Mouse (Mus musculus): ENCODE measurements around the gene Rtn4.

The Rtn4 gene

DNA sequence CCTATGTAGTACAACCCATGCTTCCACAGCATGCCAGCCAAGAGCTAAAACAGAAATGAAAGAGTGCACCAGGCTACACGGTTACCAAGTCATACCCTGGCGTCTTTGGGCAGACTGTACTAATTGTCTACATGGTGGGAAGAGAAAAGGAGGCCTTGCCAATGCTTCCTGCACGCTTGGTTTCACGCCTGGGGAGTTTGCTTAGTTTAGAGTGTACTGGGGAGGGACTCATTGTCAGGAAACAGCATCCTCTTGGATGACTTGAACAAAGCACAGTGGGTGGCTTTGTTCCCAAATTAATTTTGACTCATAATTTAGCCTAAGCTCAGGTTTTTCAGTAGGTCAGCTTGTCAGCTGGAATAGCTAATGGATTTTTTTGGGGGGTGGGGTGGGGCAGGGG, 72.3 kb downstream of the Rtn4 start:
- no peak for DNase-seq (ENCODE audit: low spot score in 2 of 2)

DNA sequence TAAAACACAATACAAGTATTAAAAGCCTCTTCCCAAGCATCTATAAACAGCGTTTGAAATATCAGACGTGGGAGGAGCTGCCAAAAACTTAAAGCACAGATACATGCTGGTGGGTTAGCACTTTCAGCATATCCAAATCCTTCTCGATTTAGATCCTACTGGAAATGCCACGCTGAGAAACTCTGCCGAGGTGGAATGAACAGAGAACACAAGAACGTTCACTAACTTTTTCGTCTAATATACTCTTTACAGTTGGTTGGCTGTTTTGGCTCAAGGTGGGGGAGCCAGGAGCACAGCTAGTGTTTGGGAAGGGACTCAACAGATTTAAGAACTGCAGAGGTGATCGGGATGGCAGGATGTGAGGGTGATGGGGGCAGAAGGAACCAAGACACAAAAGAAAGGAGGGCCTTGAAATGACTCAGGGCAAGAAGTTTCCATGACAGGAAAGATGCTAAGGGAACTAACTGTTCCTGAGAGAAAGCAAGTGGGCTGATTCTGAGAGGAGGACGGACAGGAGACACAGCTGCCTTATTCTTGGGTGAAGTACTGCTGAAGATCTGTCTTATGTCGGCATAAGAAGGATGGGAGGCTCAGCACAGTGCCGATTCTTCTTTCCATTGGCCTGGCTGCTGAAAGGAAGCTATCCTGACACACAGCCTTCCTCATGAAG, 73.7 kb downstream of the Rtn4 start:
- DNase-seq (ENCODE audit: low spot score in 2 of 2) = no peak

DNA sequence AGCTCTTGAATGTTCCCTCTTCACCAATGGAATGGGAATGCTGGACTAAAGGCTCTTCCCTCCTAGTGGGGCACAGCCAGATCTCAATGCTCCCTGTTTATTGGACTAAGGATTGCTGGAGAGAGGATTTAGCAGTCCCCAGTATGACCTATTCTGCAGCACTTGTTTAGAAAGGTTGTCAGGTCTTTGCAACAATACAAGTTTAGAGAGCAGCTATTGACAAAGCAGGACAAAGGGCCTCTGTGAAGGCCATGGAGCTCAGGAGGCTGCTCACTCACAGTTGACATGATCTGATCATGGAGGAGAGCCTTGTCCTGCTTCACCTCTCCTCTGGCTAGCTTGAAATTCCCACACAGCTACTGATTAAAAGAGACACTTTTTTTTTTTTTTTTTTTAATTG, 75.8 kb downstream of the Rtn4 start:
- DNase-seq (ENCODE audit: low spot score in 2 of 2) = no peak

DNA sequence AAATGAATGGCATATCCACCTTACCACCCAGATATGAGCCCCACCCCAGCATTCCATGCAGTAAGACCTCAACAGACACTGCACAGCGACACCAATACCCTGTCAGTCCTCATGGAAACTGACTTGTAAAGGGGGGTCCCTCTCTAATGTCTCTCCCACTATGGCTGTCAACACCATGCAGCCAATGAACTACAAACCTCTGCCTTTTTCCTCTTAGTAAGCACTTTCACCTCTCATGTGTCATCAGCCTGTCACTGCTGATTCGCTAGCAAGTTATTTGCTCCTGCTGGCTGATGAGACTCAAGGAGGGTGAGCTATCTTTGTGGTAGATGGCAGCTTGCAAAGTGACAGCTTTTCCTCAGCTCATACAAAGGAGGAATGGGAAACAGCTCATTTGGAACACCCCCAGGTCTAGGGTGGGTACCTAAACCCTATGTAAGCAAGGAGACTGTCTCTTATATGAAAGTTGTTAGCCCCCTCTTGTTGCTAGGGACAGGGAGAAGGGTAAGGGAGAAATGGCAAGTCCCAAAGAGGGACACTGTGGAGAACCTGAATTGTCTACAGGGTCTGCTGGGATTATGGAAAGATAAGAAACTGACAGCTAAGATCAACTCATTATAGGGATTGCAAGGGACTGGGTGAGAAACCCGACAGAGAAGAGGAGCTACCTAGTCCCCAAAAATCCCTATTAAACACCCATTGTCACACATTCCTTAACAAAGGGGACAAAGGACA, 78.1 kb downstream of the Rtn4 start:
- DNase-seq (ENCODE audit: low spot score in 2 of 2) = no peak

DNA sequence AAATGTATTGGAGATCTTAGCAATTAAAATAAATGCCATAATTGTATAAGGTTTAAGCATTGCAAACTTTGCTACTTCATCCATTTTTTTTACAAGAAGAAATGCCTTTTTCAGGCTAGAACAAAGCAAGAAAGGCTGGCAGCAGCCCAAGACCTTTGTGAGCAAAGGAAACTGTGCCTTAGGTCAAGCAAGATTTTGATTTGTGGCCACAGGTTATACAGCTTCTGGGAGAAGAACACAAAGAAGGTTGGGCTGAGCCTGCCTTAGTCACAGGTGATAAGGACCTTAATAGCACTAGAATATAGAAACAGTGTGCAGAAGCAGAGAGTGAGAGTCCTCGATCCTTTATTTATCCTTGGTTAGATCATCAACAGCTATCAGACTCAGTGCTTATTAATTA, 79.5 kb downstream of the Rtn4 start:
- DNase-seq (ENCODE audit: low spot score in 2 of 2) = no peak

DNA sequence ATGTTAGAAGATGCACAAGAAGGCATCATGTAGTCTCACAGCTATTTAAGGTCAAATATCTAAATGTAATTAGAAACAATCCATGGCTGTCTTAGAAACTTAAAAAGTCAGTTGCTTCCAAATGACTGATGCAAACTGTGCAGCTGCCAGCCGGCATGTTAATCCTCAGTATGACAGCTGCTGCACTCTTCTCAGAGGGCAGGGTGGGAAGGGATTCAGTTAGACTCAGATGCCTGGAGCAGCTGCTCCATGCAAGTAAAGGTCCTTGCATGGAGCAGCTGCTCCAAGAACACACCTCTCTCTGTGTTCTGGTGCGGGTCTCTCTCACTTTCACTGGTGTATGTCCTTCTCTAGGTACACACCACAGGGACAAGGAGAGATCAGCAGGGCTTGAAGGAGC, 81.5 kb downstream of the Rtn4 start:
- no peak for DNase-seq (ENCODE audit: low spot score in 2 of 2)

DNA sequence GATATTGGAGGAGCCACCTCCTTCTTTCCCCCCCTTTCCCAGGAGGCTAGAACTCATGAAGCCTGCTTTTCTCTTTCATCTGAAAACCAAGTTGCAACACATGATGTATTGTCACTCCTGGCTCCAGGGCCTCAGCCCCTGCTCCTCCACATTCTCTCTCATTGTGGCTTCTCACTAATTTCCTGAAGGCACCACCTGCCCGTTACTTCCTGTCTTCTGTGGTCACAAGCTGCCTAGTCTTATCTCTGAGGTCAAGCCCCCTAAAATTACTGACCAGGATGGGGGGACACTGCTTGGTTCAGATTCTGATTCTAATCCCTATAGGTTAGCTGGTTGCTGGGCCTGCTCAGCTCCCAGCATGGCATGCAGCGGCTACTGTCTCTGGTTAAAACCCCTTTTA, 82.0 kb downstream of the Rtn4 start:
- no peak for DNase-seq (ENCODE audit: low spot score in 2 of 2)

DNA sequence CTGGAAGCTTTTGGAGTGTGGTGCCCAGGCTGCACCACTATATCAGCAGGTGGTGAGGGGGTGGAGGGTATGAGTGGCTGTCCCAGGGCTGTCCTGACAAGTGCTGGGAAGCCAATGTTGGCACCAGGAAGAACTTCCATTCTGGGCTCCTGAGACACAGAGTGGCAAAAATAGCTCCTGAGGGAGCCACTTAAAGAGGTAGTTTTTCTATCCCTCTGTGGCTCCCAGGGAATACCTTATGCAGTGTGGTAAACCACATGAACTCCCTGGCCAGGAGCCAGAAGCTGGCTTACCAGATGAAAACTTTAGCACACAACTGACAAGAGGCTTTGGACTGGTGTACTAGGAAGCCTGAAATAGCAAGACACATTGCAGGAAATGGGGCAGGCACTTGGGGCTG, 85.2 kb downstream of the Rtn4 start:
- DNase-seq (ENCODE audit: low spot score in 2 of 2) = peak; percentile 54 to 69

DNA sequence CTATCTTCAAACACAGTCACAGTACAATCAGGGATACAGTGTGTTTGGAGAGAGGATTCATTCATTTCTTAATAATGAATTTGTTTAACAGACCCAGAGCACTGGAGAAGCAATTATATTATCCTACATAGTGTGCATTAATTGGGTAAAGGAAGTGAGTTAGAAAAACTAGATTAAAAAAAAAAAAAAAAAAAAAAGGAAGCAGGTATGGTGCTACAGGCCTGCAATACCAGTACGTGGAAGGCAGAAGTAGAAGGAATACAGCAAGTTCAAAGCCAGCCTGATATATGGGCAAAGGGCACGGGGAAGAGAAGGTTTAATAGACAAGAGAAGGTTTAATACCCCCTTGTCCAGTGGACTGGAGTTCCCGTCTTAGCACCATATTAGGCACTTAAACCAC, 86.2 kb downstream of the Rtn4 start:
- no peak for DNase-seq (ENCODE audit: low spot score in 2 of 2)

DNA sequence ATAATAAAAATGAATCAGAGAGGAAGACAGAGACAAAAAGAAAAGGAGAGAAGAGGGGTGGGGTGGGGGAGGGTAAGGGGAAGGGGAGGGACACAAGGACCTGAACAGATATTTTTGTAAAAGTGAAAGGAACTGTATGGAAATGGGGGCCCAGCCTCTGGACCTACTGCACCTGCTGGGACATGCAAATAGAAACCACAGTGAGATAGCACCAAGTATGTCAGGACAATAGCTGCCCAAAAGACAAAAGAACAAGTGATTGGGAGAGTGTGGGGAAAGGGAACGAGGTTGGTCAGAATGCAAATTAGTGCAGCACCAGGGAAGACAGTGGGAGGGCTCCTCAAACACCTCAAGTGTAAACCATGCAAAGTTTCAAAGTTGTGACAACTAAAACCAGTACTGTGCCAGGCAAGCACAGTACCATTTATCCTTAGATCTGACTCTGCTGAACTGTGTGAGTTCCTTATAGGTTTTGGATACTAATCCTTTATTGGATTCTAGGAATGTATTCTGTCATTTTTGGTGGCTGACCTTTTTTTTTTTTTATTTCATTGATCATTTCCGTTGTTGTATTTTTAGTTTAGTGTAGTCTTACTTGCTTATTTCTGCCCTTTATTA, 86.8 kb downstream of the Rtn4 start:
- DNase-seq (ENCODE audit: low spot score in 2 of 2) = no peak

DNA sequence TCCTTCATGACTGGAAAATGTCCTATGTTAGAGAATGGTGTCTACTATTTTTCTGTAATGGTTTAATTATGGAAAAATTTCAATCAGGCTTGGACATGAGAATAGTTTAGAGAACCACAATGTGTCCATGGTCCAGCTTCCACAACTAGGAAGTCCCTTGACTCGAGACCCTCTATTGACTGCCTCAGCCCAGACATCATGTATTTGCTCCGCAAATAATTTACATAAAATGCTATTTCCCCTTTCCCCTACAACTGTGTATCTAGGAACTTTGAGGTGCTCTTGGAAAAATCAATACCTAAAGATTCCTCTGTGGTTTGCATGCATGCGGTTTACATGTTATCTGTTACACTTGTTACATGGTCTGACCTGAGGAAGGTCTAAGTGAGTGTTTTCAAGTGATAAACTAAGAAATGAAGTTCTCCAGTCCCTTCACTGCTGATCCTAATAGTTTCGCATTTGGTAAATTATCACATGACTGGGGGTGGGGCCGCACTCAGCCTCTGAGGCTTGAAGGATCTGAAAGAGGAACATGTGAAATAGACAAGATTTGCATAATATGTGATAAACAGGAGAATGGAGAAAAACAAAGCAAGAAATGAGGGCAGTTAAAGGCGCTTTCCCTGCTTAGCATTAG, 94.0 kb downstream of the Rtn4 start:
- no peak for DNase-seq (ENCODE audit: low spot score in 2 of 2)

DNA sequence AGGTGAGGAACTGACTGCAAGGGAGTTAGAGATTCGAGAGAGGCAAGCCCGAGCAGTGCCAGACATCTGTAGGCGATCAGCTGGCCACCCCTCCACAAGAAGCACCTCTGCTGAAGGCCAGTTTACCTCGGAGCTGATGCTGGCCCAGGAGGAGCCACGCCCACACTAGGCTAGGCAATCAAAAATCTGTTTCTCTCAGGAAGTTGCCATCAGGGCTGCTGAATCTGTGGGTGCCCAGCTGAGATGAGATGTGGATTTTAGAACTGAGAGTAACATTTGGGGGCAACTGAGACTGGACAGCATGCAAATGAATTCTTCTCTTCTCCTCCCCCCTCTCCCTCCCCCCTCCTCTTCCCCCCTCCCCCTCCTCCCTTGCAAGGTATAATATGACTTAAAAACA, 94.7 kb downstream of the Rtn4 start:
- no peak for DNase-seq (ENCODE audit: low spot score in 2 of 2)

DNA sequence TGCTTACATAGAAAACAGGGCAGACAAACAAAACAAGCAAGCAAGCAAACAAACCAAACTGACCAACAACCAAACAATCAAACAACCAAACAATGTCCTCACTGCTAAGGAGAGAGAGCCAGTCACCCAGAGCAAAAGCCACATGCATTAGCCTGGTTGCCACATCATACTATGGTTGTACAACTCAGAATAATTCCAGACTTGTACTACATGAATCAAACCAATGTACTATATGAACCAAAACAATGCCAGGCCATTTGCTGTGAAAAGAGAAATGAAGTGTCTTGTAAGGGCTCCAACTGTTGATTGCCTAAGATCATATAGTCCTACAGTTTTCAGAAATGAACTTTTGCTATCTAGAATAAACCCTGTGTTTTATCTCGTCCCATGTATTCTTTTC, 95.8 kb downstream of the Rtn4 start:
- no peak for DNase-seq (ENCODE audit: low spot score in 2 of 2)

DNA sequence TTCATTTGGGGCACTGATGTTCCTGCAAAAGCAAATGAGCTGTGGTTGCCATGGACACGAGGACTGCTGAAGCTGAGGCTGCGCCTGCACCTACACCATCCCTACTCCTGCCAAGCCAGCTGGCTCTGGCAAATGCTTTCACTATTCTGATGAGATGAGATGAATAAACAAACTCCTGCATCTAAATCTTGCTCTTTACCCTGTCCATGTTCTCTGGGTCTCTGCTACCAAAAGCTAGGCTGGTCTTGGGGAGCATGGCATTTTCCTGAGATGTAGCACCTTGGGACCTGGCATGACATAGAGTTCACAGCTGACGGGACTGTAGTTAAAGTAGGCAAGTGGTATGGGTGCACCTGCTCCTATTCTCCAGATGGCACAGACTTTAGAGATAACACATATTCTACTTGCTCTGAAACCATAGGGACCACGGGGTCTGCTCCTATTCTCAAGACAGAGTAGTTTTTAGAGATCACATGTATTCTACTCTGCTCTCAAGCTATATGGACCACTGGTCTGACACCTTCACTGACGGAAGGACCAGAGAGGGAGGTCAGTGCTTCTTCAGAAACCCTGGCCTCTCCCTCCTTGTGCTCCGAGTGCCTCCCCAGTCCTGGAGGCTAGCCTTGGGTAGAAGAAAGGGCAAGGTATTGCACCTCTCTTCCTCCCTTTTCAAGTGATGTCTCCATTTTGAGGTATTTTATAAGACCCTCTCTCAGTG, 96.3 kb downstream of the Rtn4 start:
- DNase-seq (ENCODE audit: low spot score in 2 of 2) = peak; percentile 71 to 80

DNA sequence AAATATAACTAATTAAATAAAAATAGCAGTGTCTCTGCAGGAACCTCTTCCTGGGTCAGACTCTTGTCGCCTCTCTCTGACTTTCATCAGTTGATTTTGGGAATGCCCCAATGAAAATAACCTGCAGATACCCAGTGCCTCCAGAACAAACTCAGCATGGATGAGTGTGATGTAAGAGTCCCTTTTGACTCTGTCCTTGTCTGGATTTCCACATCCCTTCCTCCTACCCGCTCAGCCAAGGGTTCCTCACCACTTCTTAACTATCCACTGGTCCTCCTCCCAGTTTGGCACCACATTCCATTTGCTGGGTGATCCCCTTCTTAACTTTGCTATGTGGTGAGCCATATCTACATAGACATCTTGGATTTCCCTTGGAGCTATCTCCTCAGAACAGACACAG, 98.0 kb downstream of the Rtn4 start:
- no peak for DNase-seq (ENCODE audit: low spot score in 2 of 2)

Measured in frontal cortex, postnatal 14 days (tissue).